Mouse (Mus musculus): ENCODE results near the gene Ptchd3. TPM values are rescaled to one million over a fixed set of nuclear protein-coding genes. Genes with fewer than 3 reads are reported as not detected.

Gene Ptchd3
- polyA plus RNA-seq, 1 experiment, result not detected

GRCm38 (mm10) chr11:121794186-121794585 lies 35.9 kb upstream of the Ptchd3 start:
- TF ChIP-seq POLR2A (IDR thresholded peaks at IDR 0.05; ENCODE audit: borderline replicate concordance, insufficient read depth, low read length), result no peak
- TF ChIP-seq CTCF (IDR thresholded peaks at IDR 0.05; ENCODE audit: borderline replicate concordance, insufficient read depth, low read depth, low read length), result no peak
- no peak overlapping the region for H3K4me3 ChIP-seq (replicated peaks; ENCODE audit: insufficient read depth, low read depth, low read length)
- H3K27me3 ChIP-seq (ENCODE audit: control insufficient read depth, insufficient read depth, low read length), result no peaks in the 10 kb centered on the region
- H3K27ac ChIP-seq (ENCODE audit: insufficient read depth, low read length), result no peak overlapping the region
- no peak for DNase-seq
- 90% methylated on average over 3 of the region's 3 CpGs for WGBS
- H3K4me1 ChIP-seq (ENCODE audit: control insufficient read depth, insufficient read depth, low read length), result no peaks in the 10 kb centered on the region

GRCm38 (mm10) chr11:121794591-121795199 lies 35.4 kb upstream of the Ptchd3 start:
- Histone ChIP-seq H3K4me1 (ENCODE audit: control insufficient read depth, insufficient read depth, low read length) (no peaks in the 10 kb centered on the region), H3K27ac (ENCODE audit: insufficient read depth, low read length) (no peak overlapping the region), H3K27me3 (ENCODE audit: control insufficient read depth, insufficient read depth, low read length) (no peaks in the 10 kb centered on the region), H3K4me3 (replicated peaks; ENCODE audit: insufficient read depth, low read depth, low read length) (no peak overlapping the region)
- DNase-seq, result no peak
- TF ChIP-seq CTCF (IDR thresholded peaks at IDR 0.05; ENCODE audit: borderline replicate concordance, insufficient read depth, low read depth, low read length) (no peak), POLR2A (IDR thresholded peaks at IDR 0.05; ENCODE audit: borderline replicate concordance, insufficient read depth, low read length) (no peak)
- 72% methylated on average over 6 of the region's 6 CpGs for WGBS

- WGBS, result 90% methylated on average over 2 of the region's 2 CpGs
- H3K27me3 ChIP-seq (ENCODE audit: control insufficient read depth, insufficient read depth, low read length), result no peaks in the 10 kb centered on the region
- no peak for TF ChIP-seq POLR2A (IDR thresholded peaks at IDR 0.05; ENCODE audit: borderline replicate concordance, insufficient read depth, low read length)
- TF ChIP-seq CTCF (IDR thresholded peaks at IDR 0.05; ENCODE audit: borderline replicate concordance, insufficient read depth, low read depth, low read length), result no peak
- DNase-seq, result no peak
- no peak overlapping the region for H3K4me3 ChIP-seq (replicated peaks; ENCODE audit: insufficient read depth, low read depth, low read length)
- no peak overlapping the region for H3K27ac ChIP-seq (ENCODE audit: insufficient read depth, low read length)
- H3K4me1 ChIP-seq (ENCODE audit: control insufficient read depth, insufficient read depth, low read length), result no peaks in the 10 kb centered on the region
Observed at GRCm38 (mm10) chr11:121795978-121796377, 34.1 kb upstream of the Ptchd3 start.

GRCm38 (mm10) chr11:121798591-121798990 lies 31.5 kb upstream of the Ptchd3 start:
- Histone ChIP-seq H3K27ac (ENCODE audit: insufficient read depth, low read length) (no peak overlapping the region), H3K27me3 (ENCODE audit: control insufficient read depth, insufficient read depth, low read length) (no peaks in the 10 kb centered on the region), H3K4me1 (ENCODE audit: control insufficient read depth, insufficient read depth, low read length) (no peaks in the 10 kb centered on the region), H3K4me3 (replicated peaks; ENCODE audit: insufficient read depth, low read depth, low read length) (no peak overlapping the region)
- DNase-seq, result no peak
- TF ChIP-seq POLR2A (IDR thresholded peaks at IDR 0.05; ENCODE audit: borderline replicate concordance, insufficient read depth, low read length) (no peak), CTCF (IDR thresholded peaks at IDR 0.05; ENCODE audit: borderline replicate concordance, insufficient read depth, low read depth, low read length) (no peak)
- 77% methylated on average over 2 of the region's 2 CpGs for WGBS

- Histone ChIP-seq H3K4me1 (ENCODE audit: control insufficient read depth, insufficient read depth, low read length) (no peaks in the 10 kb centered on the region), H3K27ac (ENCODE audit: insufficient read depth, low read length) (no peak overlapping the region), H3K4me3 (replicated peaks; ENCODE audit: insufficient read depth, low read depth, low read length) (no peak overlapping the region), H3K27me3 (ENCODE audit: control insufficient read depth, insufficient read depth, low read length) (no peaks in the 10 kb centered on the region)
- no peak for DNase-seq
- TF ChIP-seq CTCF (IDR thresholded peaks at IDR 0.05; ENCODE audit: borderline replicate concordance, insufficient read depth, low read depth, low read length) (no peak), POLR2A (IDR thresholded peaks at IDR 0.05; ENCODE audit: borderline replicate concordance, insufficient read depth, low read length) (no peak)
- 83% methylated on average over 4 of the region's 4 CpGs for WGBS
Observed at GRCm38 (mm10) chr11:121799746-121800299, 30.2 kb upstream of the Ptchd3 start.

- 69% methylated on average over 2 of the region's 2 CpGs for WGBS
- Histone ChIP-seq H3K4me1 (ENCODE audit: control insufficient read depth, insufficient read depth, low read length) (no peaks in the 10 kb centered on the region), H3K4me3 (replicated peaks; ENCODE audit: insufficient read depth, low read depth, low read length) (no peak overlapping the region), H3K27me3 (ENCODE audit: control insufficient read depth, insufficient read depth, low read length) (no peaks in the 10 kb centered on the region), H3K27ac (ENCODE audit: insufficient read depth, low read length) (no peak overlapping the region)
- DNase-seq, result no peak
- TF ChIP-seq CTCF (IDR thresholded peaks at IDR 0.05; ENCODE audit: borderline replicate concordance, insufficient read depth, low read depth, low read length), result no peak
- no peak for TF ChIP-seq POLR2A (IDR thresholded peaks at IDR 0.05; ENCODE audit: borderline replicate concordance, insufficient read depth, low read length)
Observed at GRCm38 (mm10) chr11:121802743-121803142, 27.3 kb upstream of the Ptchd3 start.

- no peak overlapping the region for H3K4me3 ChIP-seq (replicated peaks; ENCODE audit: insufficient read depth, low read depth, low read length)
- no peak overlapping the region for H3K27ac ChIP-seq (ENCODE audit: insufficient read depth, low read length)
- no peak for DNase-seq
- WGBS, result 94% methylated on average over 5 of the region's 5 CpGs
- peaks cover 8% of the 10 kb centered on the region for H3K4me1 ChIP-seq (ENCODE audit: control insufficient read depth, insufficient read depth, low read length)
- TF ChIP-seq POLR2A (IDR thresholded peaks at IDR 0.05; ENCODE audit: borderline replicate concordance, insufficient read depth, low read length) (no peak), CTCF (IDR thresholded peaks at IDR 0.05; ENCODE audit: borderline replicate concordance, insufficient read depth, low read depth, low read length) (no peak)
- H3K27me3 ChIP-seq (ENCODE audit: control insufficient read depth, insufficient read depth, low read length), result no peaks in the 10 kb centered on the region
Observed at GRCm38 (mm10) chr11:121804258-121805027, 25.6 kb upstream of the Ptchd3 start.
